Comparison of ENCODE assay signal across 8 mouse cellular contexts in genomic region chr11:72689551-72690510, GRCm38 (mm10). TPM values are rescaled to one million over a fixed set of nuclear protein-coding genes. Genes with fewer than 3 reads are reported as not detected.
A peak's percentile ranks its signal among the peaks of the same experiment; 100 is the strongest.
DNase-seq lines count a peak whose midpoint lies in the region; ATAC-seq lines count a peak whose summit lies in the region.

Gene Ankfy1 (plus strand): TSS chr11:72690006.

- ATAC-seq in hindbrain, embryonic 14.5 days (ENCODE audit: low FRiP score) = peak; percentile 97

- H3K4me2 ChIP-seq in hindbrain, embryonic 14.5 days (replicated peaks) = peak within 1 kb of the TSS; percentile 68

- DNase-seq in R1 (ENCODE audit: low read depth, low spot score) = peak; percentile 97
- DNase-seq in cerebellum, postnatal 25 days = peak; percentile 92 to 95
- DNase-seq in frontal cortex, postnatal 25 days (ENCODE audit: low spot score in 2 of 2) = peak; percentile 90 to 93
- DNase-seq in hindbrain, embryonic 14.5 days (ENCODE audit: low spot score) = peak; percentile 98
- peak; percentile 93 to 95 for DNase-seq in layer of hippocampus, postnatal 36 days
- peak; percentile 99 for DNase-seq in lung, postnatal 36 days
- peak; percentile 98 for DNase-seq in retina, postnatal 1 day
- peak; percentile 94 to 98 for DNase-seq in urinary bladder, adult 18-20 months (ENCODE audit: low spot score in 2 of 2)

- under 1% methylated on average over 56 of the region's 56 CpGs for WGBS in hindbrain, embryonic 14.5 days

- H3K9ac ChIP-seq in hindbrain, embryonic 14.5 days = peak within 1 kb of the TSS; percentile 81

- peak within 1 kb of the TSS; percentile 89 for H3K27ac ChIP-seq in hindbrain, embryonic 14.5 days

- H3K27me3 ChIP-seq in hindbrain, embryonic 14.5 days (ENCODE audit: control insufficient read depth, insufficient read depth, low read length) = no peaks in the 10 kb centered on the region

- peaks cover 14% of the 10 kb centered on the region for H3K36me3 ChIP-seq in hindbrain, embryonic 14.5 days (replicated peaks; ENCODE audit: control insufficient read depth, insufficient read depth)

- no peaks in the 10 kb centered on the region for H3K9me3 ChIP-seq in hindbrain, embryonic 14.5 days (ENCODE audit: control insufficient read depth, low read length)

- H3K4me1 ChIP-seq in hindbrain, embryonic 14.5 days (replicated peaks; ENCODE audit: control insufficient read depth, insufficient read depth, low read length) = peaks cover 25% of the 10 kb centered on the region

- H3K4me3 ChIP-seq in hindbrain, embryonic 14.5 days (replicated peaks; ENCODE audit: low read length) = peak within 1 kb of the TSS; percentile 53

RNA-seq across cellular contexts. Expression of gene Ankfy1, which starts in this region (rescaled TPM):
- 33.8 and 36.1 TPM in 2 replicates for polyA plus RNA-seq in hindbrain, embryonic 14.5 days (2014; fragmentation: Nextera tagmentation; extraction: Ambion mirVana)
- 10 to 100 TPM; 36.3 to 41.9 TPM for total RNA-seq in layer of hippocampus, postnatal 36 days (2021)

Comparison
In these comparisons a context has a peak if more than half of its experiments do, and no peak if none do; other contexts are left out.
1. Peak in every context shown above with its lines: DNase-seq, ATAC-seq, H3K4me3 ChIP-seq and H3K27ac ChIP-seq.